Mouse (Mus musculus) cerebellum, adult 9-11 months (tissue): Measurements from ENCODE around the gene Glod5.

ENCODE experiments used
- DNase-seq: peaks from one replicate; pipeline ENCODE4 v3.0.0; 2022

The Glod5 gene

DNA sequence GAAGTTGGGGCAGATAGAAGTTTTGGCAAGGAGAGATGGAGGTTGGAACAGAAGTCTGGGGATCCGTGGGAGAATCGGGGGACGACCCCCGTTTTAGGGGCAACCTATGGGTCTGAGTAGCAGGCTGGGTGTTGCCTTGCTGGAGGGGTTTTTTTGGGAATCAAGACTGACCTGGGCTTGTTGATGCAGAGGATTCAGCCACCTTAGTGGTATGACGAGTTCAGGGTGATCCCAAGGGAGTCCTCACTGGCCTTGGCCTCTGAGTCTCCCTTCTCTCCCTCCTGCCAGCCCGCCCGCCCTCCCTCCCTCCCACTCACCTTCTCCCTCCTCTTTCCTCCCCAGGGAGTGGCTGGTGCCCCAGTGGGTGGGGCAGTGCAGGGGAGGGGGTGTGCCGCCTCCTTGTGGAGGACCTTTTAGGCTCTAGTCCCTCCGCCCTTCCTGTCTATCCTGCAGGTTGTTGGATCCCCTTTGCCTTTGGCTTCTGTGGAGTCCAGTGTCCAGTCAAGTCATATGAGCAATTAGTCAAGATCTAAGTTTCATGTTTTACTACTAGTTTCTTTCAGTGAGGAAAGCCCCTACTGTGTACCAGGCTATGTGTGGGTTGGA, 50.6 kb downstream of the Glod5 start:
- DNase-seq = no peak

DNA sequence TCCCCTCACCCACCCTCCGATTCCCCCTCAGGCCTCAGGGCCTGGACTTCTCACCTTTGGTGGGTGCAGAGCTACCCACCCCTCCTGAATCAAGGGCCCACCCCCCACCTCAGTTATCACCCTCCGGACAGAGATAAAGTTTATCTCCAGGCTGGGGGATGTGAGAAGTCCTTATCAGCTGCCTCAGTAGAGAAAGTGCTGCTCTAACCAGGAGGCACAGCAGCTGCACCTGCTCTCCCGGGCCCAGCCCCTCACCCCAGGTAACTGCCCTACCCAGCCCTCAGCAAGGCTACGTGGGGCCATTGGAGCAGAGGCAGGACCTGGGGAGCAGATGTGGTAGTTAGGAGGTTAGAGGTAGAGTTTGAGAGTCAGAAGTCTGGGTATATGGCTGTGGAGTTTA, 52.1 kb downstream of the Glod5 start:
- DNase-seq = no peak

DNA sequence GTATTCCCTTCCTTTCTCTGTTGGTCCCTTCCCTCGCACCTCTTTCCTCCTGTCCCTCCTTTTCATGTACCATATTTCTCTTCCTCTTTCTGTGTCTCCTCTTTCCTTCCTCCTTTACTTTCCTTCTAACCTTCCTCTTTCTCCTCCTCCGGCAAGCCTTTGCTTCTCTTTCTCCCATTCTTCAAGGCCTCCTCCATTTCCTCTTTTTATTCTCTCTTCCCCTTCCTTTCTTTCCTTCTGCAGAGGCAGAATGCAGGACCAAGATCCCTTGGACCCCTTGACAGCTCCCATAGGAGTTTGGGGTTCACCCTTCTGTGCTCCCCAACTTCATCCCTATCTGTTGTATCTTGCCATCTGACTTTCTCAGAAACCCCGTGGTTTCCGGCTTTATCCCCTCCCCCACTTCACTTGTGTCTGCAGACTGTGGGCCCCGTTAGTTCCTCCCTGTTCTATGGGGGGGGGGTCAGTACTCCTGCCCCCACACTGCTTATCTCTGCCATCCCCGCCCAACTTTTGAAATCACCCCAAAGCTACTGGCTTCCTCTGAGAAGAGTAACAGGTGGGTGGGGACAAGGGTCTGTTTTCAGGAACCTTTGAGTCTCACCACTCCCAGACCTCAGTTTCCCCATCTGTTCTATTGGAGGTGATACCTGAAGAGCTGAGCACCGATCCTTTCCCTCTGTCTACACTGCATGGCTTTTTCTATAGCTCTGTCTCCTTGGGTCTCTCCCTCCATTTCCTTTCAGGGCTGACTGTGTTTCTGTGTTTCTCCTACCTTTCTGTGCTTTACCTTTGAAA, 54.3 kb downstream of the Glod5 start:
- DNase-seq = no peak

DNA sequence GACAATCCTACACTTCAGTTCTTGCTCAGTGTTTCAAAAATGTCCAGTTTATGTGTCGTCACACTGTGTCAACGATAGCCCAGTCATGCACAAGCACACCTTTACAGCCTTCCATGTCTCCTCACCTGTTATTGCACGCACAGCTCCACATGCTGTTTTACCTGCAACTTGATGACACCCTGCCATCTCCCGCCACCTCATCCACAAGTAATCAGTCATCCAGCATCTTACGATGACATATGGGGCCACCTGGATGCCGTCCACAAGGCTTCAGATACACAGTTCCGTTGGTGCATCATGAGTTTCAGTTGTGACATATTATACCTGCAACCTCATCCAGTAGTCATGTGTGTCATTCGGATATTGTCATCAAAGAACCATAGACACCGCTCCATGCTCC, 59.4 kb downstream of the Glod5 start:
- DNase-seq = no peak
